Mouse (Mus musculus): ENCODE measurements around the gene Rasl10a.

- TF ChIP-seq CTCF (IDR thresholded peaks at IDR 0.05; ENCODE audit: low read depth, low read length) (no peak), GATA1 (IDR thresholded peaks at IDR 0.05; ENCODE audit: borderline replicate concordance, low read length) (no peak)
Observed at GRCm38 (mm10) chr11:5091706-5092105, 33.8 kb downstream of the Rasl10a start.
